Mouse (Mus musculus) thymus, postnatal 10 days (tissue): ENCODE results near the gene Slc25a34.

Experiments
- DNase-seq, 2 experiments: peaks; one replicate each; pipeline ENCODE4 v3.0.0; 2021; ENCODE audit warnings: low spot score in 2 of 2

Slc25a34 gene

GRCm38 (mm10) chr4:141623666-141624065 is at the start of gene Slc25a34:
Slc25a34 (minus strand) TSS chr4:141623821.
- DNase-seq = no peak

DNA sequence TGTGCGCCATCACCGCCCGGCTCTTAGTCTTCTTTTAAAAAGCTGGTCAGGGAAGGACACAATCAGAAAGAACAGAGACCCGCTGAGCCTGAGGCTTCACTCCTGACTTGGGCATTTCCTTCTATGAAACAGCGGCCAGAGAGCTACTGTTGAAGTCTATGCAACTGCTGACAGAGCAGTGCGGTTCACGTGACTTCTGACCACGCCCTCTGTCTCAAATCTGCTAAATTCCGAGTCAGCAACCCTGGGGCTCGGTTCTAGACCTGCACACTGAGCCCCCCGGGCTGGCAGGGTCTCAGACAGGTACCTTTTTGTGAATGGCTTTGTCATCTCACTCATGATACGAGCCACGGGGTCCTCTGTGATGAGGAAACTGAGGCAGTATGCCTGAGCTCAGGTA is 48.7 kb upstream of the Slc25a34 start:
- DNase-seq = no peak

DNA sequence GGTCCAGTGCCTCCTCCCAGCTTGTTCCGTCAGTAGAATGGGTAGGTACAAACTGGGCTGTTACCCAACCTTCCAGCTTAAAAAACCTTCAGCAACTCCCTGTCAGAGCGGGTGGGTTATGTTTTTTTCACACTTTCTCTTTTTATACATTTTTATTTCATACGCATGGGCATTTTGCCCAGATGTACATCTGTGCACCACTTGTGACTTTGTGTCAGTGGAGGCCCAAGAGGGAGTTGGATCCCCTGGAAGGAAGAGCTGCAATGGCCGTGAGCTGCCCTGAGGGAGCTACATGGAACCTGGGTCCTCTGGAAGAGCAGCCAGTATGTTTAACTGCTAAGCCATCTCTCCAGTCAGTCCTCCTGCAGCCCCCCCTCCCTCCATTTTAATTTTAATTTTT is 47.8 kb upstream of the Slc25a34 start:
- no peak for DNase-seq

DNA sequence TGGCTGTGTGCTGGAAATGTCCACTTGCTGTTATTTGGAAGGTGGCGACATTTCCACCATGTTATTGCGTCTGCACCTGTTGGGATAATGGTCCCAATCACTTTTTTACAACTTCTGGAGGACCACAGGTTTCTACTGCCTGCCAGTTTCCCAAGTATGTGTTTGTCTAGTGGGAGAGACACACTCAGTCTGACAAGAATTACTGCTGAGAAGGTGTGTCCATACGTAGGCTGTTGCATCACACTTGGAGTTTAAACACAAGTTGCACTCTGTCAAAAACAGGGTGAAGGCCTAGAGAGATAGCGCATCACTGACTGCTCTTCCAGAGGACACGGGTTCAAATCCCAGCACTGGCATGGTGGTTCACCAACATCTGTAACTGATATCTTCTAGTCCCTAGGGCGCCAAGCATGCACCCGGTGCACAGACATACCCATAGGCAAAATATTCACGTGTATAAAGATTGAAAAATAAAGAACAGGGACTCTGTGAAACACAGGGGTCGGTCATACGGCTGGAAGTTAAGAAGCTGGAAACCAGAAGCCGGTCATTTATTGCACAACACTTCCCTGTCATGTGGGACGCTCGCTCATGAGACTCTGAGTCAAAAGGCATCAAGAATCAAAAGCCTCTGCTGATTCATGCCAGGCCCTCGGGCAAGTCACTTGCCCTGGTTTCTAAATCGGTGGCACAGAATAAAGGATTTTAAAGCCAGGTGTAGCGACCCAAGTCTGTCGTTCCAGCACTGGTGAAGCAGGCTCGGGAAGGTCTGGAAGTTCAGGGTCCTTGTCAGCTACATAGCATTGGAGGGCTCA is 46.5 kb upstream of the Slc25a34 start:
- DNase-seq = no peak

DNA sequence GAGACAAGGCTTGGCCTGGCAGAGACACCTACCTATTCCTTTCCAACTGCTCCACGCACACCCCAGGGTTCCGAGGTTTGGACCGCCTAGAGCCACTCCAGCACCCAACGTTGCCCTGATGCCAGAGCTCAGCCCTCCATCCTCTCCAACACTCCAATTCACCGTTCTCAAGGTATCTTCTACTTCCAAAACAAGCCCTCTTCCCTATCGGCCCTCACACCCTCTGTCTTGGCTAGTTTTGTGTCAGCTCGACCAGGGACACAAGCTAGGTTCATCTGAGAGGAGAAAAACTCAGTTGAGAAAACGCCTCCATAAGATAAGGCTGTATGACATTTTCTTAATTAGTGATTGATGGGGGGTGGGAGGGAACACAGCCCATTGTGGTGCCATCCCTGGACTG is 41.2 kb upstream of the Slc25a34 start, which contains the start of gene Plekhm2:
TSS of gene Plekhm2 (minus strand) at position 101 of the 400 bp plus-strand sequence.
- DNase-seq = no peak

DNA sequence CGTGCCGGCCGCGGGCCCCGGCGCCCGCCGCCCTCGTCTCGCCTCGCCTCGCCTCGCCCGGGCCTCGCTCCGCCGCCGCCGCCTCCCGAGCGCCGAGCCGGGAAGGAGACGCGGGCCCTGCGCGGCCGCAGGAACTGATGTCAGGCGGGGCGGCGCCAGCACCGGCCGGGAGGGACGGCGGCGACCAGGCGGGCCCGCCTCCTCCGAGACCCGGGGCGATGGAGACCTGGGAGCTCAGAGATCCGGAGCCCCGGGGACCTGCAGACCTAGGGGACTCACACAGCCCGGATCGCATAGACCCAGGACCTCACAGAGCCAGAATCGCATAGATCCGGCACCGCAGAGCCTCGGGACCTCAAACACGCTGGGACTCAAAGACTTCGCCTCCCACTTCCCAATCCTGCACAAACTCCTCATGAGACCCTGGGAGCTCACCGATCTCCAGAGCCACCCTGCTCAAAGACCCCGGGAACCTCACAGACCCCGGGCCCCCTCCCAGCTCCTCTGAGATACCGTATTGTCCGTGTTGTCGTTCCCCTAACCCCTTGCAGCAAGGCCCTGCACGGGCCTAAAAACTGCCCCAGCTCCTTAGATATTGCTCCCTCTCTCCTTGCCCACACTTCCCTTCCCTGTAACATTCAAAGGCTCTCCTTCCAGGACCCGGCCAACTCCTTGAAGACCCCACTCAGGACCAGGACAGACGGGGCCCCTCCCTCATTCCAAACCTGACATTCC is 40.6 kb upstream of the Slc25a34 start:
- DNase-seq = peak; percentile 43 to 64

DNA sequence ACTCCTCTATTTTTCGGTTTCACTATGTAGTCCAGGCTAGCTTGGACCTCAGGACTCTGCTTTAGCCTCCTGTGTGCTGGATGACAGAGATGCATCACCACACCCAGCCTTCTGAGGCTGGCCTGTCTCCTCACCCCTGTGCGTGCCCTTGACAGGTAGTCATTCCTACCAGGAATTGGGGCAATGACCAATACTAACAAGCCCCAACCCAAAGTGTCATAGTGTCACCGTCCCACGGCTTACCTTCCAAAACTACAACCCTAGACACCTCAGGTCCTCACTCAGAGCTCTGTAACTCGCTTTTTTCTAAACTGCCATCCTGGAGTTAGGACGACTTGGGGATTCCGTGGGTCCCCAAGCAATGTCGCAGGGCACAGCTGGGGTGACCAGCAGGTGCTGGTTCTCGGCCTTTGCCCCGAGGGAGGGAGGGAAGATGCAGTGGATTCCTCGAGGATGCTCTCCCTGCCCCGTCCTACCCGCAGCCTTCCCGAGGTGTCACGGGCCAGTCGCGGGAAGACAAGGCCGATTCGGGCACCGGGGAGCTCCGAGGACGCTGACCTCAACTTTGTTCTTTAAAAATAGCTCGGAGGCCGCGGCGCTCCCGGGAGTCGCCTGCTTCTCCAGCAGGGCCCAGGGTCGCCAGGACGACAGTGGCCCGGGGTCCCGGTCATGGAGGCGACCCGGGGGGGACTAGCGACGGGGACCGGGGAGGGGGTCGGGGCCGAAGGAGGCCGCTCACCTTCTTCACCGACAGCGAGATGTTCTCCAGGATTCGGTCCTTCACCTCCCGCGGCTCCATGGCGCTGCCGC is 39.7 kb upstream of the Slc25a34 start:
- peak; percentile 4 to 12 for DNase-seq

GRCm38 (mm10) chr4:141660884-141661283 is 37.3 kb upstream of the Slc25a34 start:
- DNase-seq = no peak

GRCm38 (mm10) chr4:141659739-141660138 is 36.1 kb upstream of the Slc25a34 start:
- DNase-seq = no peak

GRCm38 (mm10) chr4:141658846-141659484 is 35.3 kb upstream of the Slc25a34 start:
- no peak for DNase-seq

- no peak for DNase-seq
Observed at GRCm38 (mm10) chr4:141656932-141657331, 33.3 kb upstream of the Slc25a34 start.

DNA sequence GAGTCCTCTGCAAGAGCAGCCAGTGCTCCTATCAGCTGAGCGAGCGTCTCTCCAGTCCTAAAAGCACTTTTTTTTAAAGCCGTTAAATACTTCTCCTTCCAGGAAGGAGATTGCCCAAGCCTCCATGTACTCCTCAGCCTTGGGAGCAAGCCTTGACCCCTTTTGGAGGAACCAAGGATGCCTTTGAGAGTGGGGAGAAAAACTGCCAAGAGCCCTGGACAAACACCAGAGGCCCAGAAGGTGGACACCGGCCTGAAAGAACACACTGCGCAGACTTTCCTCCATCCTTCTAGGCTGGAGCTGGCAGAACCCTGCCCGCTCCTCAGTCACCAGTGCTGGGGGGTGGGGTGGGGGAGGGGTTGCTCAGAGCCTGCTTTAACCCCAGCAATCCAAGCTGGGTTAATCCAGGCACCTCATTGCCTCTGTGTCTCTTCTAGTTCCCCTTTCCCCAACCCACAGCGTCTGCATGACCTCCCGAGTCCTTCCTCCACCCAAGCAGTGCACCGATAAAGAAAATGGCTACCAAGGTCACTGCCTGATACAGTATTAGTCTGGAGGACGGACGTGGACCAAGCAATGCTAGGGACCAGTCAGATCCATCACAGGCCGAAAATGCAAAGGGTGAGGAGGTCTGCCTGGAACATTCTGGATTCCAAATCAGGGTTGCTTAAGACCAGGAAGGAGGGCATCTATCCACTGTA is 32.4 kb upstream of the Slc25a34 start:
- no peak for DNase-seq

GRCm38 (mm10) chr4:141654509-141654908 is 30.9 kb upstream of the Slc25a34 start:
- no peak for DNase-seq

DNA sequence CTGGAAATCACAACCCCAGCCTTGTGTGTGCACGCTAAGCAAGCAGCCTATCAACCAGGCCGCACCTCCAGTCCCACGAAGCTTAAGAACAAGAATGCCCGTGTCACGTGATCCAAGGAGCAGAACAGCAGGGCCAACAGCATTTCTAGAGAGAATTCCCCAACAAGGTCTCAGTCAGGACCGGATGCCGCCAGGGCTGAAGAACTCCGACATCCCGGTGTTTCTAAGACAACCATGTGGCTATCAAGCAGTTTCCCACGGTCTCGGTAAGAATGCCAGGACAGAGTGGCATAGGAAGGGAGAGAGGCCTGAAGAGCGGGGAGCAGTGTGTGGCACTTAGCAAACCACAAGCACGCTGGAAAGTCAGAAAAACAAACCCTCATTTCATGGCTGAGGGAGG is 30.2 kb upstream of the Slc25a34 start:
- no peak for DNase-seq

GRCm38 (mm10) chr4:141653044-141653443 is 29.4 kb upstream of the Slc25a34 start:
- no peak for DNase-seq

DNA sequence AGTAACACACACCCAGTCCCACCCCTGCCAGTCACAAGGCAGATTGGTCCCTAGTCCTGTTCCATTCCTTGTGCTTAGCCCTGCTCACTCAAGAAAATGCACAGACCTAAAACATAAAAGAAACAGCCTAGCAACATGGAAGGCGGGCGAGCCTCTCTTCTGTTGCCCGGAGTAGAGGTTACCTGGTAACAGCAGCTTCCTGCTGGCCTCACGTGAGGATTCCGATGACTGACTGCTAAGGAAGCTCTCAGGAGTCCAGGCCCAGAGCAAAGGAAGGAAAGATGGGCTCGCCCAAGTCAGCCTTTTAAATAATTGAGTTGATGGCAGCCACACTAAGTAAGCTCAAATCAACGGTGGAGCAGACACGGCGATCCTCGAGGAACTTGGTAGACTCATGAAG is 28.3 kb upstream of the Slc25a34 start:
- no peak for DNase-seq

DNA sequence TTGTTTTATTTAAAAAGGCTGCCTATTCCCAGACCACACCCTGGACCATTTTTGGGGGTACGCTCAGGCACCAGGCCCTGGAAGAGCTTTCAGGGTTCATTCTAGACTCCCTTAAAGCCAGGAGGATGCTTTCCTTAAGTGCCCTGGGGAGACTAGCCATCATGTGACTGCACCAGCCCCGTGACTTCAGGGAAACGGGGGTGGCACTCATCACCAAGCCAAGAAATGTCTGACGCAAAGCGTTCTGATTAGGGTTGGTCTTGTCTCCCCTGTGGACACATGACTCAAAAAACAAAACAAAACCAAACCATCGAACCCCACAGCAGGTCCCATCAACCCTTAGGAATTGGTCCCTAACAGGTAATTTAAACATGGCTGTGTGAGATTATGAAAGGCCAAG is 27.7 kb upstream of the Slc25a34 start:
- no peak for DNase-seq

- DNase-seq = no peak
Observed at GRCm38 (mm10) chr4:141649244-141649643, 25.6 kb upstream of the Slc25a34 start.

DNA sequence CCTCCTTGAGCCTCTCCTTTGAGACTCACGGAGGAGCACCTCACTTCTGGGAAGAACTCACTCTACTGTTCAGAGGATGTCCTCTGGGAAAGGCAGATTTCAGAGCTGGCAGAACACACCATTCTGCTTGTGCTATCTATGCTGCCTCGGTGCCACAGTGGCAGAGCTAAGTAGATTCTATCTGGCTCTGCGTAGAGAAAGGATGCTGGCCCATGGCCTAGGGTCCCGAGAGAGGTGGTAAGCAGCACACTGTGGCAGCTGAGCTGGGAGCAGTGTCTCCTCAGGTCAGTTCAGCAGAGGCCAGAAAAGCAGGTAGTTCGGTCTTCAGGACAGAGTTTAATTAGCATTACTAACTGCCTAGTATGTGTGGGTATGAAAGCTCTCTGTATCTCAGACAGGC is 24.6 kb upstream of the Slc25a34 start:
- no peak for DNase-seq

- DNase-seq = no peak
Observed at GRCm38 (mm10) chr4:141647187-141647586, 23.6 kb upstream of the Slc25a34 start.

GRCm38 (mm10) chr4:141645988-141646387 is 22.4 kb upstream of the Slc25a34 start:
- no peak for DNase-seq
